Mouse (Mus musculus) liver, postnatal 0 days (tissue): Measurements from ENCODE around the gene P4htm.

Source experiments
- CTCF ChIP-seq: sonication (generic); IDR thresholded peaks from 2 replicates; pipeline ENCODE4 v1.5.1; 2016; ENCODE audit warnings: antibody characterized with exemption, low read depth
- EP300 ChIP-seq: IDR thresholded peaks from 2 replicates; pipeline ENCODE4 v1.6.1; 2016; ENCODE audit warnings: antibody characterized with exemption, low read depth, mild to moderate bottlenecking

DNA sequence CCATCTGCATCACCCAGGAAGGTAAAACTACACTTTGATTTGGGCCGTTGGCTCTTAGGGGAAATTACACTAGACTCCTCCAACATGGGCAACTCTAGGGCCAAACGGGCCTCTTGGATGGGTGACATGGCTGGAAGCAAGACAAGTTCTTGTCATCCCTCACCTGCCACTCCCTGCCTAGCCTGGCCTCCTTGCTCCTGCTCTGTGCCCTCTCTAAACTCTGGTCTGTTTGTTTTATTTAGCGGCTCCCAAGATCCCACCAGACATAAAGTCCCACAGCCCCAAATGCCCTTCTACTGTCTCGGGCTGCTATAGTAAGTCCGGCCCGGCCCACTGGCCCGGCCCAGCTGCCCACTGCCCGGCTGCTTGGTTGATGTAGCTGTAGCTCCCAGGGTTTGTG lies 33.8 kb downstream of the P4htm start:
- TF ChIP-seq CTCF = no peak
- no peak for TF ChIP-seq EP300
